Mouse (Mus musculus): Measurements from ENCODE around the gene Astl. TPM values are rescaled to one million over a fixed set of nuclear protein-coding genes. Genes with fewer than 3 reads are reported as not detected.
"Not testable (repeated sequence)": the region's sequence is repeated elsewhere in the genome, so short reads cannot be mapped to it uniquely, and the experiment has no call there.

Gene Astl
- polyA plus RNA-seq (2012; rRNA removed) = not detected in 2 replicates

GRCm38 (mm10) chr2:127338416-127338815 is at the start of gene Astl:
TSS of gene Astl (plus strand) at chr2:127338639.
- DNase-seq (ENCODE audit: low read depth) = no peak

DNA sequence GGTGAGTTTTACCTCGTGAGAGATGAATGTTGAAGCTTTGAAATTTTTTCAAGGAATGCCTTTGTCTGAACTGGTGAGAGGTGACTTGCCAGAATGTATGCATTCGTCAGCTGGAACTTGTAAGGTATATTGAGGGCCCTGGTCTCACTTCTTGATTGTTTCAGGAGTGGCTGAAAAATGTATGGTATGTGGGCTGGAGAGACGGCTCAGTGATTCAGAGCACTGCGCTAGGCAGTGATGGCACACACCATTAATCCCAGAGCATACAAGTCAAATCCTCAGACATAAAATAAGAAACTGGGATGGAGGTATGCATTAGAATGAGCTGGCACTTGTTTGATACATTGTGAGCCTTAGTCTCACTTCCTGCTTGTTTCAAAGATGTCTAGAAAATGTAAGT is 46.2 kb upstream of the Astl start:
- DNase-seq (ENCODE audit: low read depth) = no peak

GRCm38 (mm10) chr2:127297001-127297805 is 41.2 kb upstream of the Astl start:
- peak; percentile 90 for DNase-seq (ENCODE audit: low read depth)

DNA sequence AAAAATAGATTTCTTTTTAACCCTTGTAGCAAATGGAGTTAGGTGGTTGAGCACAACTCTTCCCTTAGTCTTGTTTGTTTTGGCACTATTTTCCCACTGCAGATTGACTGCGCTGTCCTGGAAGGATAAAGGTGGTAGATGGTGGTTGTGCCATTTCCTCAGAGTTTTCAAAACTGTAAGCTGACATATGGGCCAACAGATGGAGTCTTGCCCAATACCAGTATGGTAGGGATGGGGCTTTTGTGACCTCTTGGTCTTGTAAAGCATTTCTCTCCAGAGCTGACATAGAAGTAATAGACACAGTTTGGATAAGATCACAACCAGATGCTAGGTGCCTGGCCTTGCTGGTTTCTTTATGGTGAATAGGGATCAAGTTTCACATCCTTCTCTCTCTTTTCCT is 40.4 kb upstream of the Astl start:
- DNase-seq (ENCODE audit: low read depth) = no peak

GRCm38 (mm10) chr2:127300701-127301100 is 37.7 kb upstream of the Astl start:
- DNase-seq (ENCODE audit: low read depth) = no peak

DNA sequence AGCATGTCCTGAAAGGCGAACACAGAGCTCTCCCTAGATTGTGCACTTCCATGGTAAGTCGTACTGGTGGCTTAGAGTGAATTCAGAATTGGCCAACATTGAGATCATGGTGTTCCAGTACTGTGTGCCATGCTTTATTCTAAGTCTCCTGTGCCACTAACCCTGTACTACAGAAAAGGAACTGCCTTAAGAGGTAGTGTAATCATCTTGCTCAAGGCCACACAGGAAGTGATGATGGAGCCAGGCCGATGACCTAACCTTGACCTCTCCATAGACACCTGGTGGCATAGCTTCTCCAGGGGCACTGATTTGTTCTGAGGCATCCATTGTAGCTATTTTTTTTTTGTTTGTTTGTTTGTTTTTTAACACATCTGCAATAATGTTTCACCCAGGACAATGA is 36.6 kb upstream of the Astl start:
- DNase-seq (ENCODE audit: low read depth) = no peak

DNA sequence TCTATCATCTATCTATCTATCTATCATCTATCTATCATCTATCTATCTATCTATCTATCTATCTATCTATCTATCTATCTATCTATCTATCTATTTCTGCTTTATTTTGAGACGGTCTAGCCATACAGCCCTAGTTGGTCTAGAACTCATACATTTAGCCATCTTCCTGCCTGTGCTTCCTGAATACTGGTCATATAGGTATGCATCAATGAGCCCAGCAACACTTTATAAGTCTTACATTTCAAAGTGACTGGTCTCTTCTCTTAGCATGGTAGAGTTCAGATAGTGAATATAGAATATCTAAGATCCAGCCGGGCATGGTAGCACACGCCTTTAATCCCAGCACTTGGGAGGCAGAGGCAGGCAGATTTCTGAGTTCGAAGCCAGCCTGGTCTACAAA is 34.2 kb upstream of the Astl start:
- DNase-seq (ENCODE audit: low read depth) = not testable (repeated sequence)

GRCm38 (mm10) chr2:127304609-127305210 is 33.7 kb upstream of the Astl start:
- no peak for DNase-seq (ENCODE audit: low read depth)

DNA sequence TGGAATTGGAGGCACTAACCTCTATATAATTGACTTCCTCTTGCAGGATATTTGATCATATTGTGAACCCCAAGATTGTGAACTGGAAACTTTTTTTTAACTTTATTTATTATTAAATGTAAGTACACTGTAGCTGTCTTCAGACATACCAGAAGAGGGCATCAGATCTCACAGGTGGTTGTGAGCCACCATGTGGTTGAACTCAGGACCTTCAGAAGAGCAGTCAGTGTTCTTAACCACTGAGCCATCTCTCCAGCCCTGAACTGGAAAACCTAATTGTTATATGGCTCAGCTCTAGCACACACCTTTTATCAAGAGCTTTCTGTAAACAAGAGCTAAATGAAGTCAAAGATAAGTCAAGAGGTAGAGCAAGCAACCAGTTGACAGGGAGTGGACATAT is 32.3 kb upstream of the Astl start:
- no peak for DNase-seq (ENCODE audit: low read depth)

DNA sequence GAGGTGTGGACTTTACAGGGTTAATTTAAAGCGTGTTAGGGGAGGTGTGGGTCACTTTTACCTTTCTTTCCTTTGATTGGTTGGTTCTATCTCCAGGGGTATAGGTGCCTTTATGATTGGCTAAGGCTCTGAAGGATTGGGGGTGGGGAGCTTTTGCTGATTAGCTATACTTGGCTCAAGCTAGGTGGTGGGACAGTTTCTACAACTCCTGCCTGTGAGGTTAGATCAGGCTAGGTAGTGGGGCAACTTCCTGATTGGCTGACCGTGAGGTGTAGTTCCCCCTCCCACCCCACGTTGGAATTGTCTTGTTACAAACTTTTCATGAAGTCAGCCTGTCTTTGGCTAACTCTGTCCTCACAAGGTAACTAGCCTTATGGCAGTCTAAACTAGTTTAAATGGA is 31.3 kb upstream of the Astl start:
- no peak for DNase-seq (ENCODE audit: low read depth)

- DNase-seq (ENCODE audit: low read depth) = no peak
Measured at GRCm38 (mm10) chr2:127308660-127309059, 29.8 kb upstream of the Astl start.

DNA sequence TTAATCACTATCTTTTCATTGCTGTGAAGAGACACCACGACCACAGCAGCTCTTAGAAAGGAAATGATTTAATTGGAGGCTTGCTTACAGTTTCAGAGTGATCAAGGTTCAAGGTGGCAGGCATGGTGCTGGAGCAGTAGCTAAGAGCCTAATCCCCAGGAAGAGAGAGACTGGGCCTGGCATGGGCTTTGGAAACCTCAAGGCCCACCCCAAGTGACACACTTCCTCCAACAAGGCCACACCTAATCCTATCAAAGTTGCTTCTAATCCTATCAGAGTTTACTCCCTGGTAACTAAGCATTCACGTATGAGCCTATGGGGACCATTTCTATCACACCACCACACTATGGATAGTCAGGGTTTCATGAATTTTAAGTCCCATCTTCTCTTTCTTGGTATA is 28.2 kb upstream of the Astl start:
- DNase-seq (ENCODE audit: low read depth) = no peak

- DNase-seq (ENCODE audit: low read depth) = no peak
Measured at GRCm38 (mm10) chr2:127310685-127311084, 27.8 kb upstream of the Astl start.

GRCm38 (mm10) chr2:127311193-127311592 is 27.2 kb upstream of the Astl start:
- no peak for DNase-seq (ENCODE audit: low read depth)

GRCm38 (mm10) chr2:127312801-127313200 is 25.6 kb upstream of the Astl start:
- DNase-seq (ENCODE audit: low read depth) = no peak

GRCm38 (mm10) chr2:127313878-127314277 is 24.6 kb upstream of the Astl start:
- DNase-seq (ENCODE audit: low read depth) = no peak

- no peak for DNase-seq (ENCODE audit: low read depth)
Measured at GRCm38 (mm10) chr2:127314467-127315154, 23.8 kb upstream of the Astl start.

DNA sequence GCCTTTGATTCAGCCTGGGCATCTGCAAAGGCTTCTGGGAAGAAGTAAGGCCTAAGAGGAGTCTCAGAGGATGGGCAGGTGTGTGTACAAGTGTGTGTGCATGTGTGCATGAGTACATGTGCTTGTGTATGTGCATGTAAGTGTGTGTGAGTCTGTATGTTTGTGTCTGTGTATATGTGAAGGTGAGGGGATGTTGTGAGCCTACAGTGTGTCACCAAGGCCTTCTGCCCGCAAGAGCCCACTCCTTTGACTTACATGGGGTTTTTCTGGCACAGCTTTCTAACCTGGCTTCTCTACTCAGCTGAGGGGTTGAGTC is 23.3 kb upstream of the Astl start:
- no peak for DNase-seq (ENCODE audit: low read depth)

GRCm38 (mm10) chr2:127316431-127316830 is 22.0 kb upstream of the Astl start:
- DNase-seq (ENCODE audit: low read depth) = no peak

DNA sequence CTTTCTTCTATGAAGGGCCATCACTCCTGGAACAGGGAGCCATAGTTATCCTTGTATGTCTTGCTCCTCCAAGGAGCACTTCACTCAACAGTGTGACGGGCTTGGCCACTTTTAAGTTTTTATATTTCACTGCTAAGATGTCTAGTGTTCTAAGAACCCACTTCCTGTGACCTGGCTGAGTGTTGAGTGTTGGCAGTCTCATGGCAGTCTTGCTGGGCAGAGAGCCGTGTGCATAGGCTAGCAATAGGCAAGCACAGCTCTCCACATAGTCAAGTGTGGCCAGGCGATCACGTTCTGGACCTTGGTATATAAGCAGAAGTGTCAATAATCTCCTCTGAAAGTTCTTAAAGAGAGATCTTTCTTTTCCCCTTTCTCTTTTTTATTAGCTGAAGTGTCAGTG is 20.3 kb upstream of the Astl start:
- no peak for DNase-seq (ENCODE audit: low read depth)

DNA sequence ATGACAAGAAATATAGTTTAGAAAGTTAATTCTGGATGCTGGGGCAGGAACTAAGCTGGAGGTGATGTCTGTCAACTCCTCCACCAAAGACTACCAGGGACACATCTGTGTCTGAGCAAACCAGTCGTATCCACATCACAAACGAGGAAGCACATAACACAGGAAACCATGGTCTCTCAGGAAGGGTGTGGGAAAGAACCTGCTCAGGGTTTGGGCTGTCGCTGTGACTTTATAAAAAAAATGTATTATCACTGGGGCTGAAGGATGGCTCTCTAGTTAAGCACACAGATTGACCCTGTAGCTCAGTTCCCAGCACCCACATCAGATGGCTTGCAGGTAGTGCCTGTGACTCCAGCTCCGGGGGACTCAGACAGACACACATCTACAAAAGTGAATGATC is 19.4 kb upstream of the Astl start:
- no peak for DNase-seq (ENCODE audit: low read depth)

DNA sequence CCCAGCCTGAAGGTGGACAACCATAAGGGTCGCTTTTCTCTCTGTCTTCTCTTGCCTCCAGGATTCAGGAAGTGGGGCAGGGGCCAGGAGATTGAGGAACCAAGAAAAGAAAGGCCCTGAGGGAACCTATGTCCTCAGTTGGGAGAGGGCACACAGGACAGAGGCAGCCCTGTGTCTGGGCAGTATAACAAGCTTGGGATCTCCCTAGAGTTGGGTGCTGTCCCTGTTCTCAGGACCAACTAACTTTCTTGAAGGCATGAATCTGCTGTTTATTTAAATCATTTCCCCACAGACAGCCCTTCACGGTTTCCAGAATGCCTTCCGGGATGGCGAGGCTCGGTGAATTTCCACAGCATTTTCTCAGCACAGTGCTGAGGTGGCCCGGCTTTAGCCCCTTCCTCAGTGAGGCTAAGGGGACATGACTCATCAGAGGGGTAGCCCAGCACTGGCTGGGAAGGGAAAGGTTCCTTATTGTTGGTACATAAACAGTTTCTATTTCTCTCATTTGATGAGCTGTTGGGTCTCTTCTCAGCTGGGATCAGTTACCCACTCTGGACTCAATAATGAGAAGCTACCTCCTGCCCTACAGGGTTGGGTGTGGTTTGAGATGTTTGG is 15.7 kb upstream of the Astl start:
- no peak for DNase-seq (ENCODE audit: low read depth)

DNA sequence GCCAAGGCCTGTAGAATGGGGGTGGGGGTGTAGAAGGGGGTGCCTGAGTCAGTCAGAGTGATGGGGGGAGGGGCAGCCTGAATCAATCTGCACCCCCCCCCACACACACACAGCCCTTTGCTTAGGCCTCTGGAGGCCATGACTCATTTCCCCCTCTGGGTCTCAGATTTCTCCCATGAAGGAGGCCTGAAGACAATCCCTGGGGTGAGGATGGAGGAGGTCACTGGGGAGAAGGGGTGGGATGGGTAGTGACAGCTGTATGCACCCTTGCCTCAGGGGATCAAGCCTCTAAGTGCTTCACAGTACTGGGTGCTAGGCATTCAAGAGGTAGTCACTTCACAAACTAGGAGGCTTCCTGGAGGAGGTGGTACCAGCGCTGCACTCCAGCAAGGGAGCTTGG is 14.8 kb upstream of the Astl start:
- DNase-seq (ENCODE audit: low read depth) = no peak

Data from gonadal fat pad, adult 2 months (tissue).